Mouse (Mus musculus) MN1 (cell line): ENCODE measurements around the gene Prkcq.

Source experiments
- DNase-seq: peaks from one replicate; pipeline ENCODE4 v3.0.0-alpha.2; 2016; ENCODE audit warnings: low spot score

The Prkcq gene

DNA sequence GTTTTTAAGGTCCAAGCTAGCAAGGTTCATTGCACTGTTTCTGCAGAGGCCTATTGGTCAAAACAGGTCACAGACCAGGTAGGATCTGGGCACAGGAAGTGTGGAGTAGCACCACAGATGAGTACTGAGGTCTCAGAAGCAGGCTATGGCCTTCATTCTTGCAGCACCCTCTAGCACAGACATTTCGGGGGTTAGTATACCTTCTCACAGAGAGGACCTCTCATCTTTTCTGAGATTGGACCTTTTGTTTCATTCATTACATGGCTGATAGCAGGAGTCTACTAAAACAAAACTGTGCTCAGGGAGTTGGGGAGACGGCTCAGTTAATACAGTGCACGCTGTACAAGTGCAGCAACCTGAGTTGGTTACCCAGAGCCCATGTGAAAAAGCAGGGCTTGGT lies 14.7 kb downstream of the Prkcq start:
- DNase-seq = no peak

GRCm38 (mm10) chr2:11187166-11187565 lies 15.3 kb downstream of the Prkcq start:
- no peak for DNase-seq

DNA sequence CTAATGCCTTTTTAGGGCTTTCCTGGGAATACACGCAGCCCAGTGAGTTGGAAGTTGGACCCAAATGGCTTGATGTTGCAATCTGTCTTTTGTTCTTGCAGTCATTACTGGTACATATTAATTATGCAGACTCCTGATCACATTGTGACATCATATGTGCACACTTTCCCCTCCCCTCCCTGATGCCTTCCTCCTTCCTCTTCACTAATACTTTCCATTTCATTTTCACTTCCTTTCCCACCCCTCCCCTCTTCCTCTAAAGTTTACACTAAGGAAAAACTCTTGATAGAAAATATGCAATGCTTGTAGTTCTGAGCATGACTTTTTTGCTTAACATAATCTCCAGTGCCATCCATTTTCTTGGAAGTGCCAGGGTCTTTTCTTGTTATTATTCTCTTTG lies 16.4 kb downstream of the Prkcq start:
- no peak for DNase-seq

DNA sequence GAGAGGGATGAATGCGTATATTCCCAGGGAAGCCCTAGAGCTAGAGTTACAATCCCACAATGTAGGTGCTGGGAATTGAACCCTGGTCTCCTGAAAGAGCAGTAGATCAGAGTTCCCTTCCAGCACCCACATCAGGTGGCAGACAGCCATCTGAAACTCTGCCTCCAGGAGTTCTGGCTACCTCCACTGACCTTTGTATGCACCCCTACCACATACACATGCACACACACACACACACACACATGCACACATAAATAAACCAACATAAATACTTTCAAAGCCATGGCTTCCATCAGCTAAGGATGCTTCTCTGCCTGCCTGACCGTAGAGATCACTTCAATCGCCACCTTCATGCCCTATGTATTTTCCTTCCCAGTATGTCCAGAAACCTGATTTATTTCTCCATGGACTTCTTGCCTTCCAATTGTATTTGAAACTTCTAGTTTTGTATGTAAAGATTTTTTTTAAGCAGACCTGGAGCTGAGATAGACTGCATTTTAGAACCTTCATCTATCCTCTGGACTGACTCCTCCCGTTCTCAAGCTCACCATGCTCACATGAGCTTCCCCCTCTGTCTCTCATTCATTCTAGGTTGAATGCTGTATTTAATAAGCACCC lies 17.4 kb downstream of the Prkcq start:
- no peak for DNase-seq

DNA sequence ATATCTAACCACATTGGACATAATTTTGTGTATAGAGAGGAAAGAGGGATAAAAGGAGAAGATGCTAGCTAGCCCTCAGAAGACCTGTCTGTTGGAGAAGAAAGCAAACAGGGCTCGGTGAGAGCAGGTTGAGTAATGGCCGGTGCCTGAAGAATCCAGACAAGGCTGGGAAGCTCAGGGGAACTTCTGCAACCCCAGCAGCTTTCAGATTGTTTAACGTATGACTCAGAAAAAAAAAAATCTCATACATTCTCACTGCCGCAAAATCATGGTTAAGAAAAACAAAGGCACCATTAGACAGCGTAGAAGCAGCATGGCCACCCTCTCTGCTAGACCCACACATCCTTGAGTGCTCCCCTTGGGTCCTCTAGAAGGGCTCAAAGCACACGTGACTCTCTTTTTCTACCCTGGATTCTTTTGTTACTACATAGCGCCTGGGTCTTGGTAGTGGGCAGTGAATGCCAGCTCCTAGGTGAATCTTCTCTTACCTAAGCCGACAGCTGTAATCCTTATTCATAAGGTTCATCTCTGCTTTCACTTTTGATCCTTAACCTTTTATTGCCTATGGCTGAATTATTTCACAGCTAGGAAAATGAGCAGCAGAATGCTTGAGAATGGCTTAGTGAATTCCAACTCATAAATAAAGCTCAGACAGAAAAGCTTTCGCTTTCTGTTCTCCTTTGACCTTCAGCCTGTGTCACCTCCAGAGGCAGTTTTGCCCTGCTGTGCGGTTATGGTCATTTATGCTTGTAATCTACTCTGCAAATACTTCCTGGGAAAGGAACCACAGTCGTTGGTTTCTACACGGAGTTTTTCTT lies 20.6 kb downstream of the Prkcq start:
- DNase-seq = no peak

GRCm38 (mm10) chr2:11193099-11193618 lies 21.3 kb downstream of the Prkcq start:
- no peak for DNase-seq

GRCm38 (mm10) chr2:11194732-11195340 lies 22.9 kb downstream of the Prkcq start:
- no peak for DNase-seq

GRCm38 (mm10) chr2:11196071-11196470 lies 24.2 kb downstream of the Prkcq start:
- no peak for DNase-seq

DNA sequence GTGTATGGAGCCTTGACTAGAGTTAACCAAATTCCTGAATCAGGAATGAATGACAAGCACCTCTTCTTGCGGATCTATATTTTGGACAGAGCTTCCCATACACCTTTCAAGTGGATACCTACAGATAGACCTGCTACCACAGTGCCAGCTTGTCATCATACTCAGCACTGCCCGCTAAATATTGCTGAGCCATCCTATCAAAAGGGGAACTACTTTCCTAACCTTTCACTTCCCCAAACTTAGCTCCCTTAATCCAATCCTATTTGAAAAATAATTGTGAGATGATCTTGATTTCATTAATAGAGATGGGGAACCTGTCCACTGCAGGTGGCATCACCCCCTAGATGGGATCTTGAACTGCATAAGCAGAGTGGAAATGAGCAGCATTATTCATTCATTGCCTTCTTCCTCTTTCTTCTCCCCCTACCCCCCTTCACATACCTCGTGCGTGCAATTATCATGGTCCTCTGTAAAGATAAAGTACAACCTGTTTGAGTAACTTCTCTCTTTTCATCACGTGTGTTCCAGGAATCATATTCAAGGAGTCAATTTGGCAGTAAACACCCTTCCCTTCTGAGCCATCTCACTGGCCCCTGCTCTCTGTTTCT lies 25.1 kb downstream of the Prkcq start:
- no peak for DNase-seq

DNA sequence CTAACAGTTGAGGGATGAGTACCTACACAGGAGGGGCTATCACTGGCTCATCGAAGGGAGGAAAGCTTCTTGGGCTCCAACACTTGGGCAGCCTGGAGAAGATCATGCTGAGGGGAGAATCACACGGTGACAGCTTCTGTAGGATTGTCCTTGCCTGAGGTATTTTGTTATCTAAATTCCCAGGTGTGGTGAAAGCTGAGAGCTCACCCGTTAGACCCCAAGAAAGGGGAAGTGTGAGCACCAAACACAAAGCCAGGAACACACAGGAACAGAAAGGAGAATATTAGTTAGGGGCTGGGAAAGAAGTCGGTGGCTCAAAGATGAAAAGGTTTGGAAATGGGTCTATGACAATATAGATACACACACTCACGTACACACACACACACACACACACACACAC lies 27.7 kb downstream of the Prkcq start:
- DNase-seq = no peak

- DNase-seq = no peak
These were observed 30.9 kb downstream of the Prkcq start for GRCm38 (mm10) chr2:11202841-11203240.

DNA sequence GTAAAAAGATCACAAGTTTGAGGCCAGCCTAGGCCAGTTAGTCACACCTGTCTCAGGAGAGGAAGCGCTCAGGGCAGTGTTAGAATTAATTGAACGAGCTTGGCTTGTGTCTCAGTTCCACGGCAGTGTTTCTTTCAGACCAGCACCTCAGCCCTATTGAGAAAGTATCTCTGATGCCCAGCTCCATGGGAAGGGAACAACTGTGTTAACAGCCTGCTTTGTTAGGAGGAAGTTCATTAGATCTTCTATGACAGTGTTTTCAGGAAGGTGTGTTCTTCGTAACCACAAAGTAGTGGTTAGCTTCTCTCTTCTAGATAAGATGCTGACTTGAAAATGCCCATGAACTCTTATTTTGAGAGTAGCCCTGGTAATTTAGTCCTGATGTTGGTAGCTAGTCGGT lies 31.4 kb downstream of the Prkcq start:
- DNase-seq = no peak

DNA sequence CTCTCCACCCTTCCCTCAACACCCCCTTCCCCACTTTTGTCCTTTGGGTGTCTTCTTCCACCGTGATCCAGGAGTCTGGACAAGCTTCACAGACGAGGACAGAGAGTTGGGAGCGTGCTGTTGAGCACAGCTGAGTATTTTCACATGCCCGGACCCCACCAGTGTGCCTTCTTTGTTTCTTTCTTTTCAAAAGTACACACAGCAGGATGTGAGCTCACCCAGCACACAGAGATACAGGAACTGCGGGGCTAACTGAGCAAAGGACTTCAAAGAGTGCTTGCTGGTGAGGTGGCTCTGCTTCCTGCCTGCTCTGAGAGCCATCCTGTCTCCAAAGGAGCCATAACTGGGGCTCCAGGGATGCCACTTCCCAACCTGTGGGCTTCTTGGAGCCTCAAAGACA lies 32.3 kb downstream of the Prkcq start:
- DNase-seq = no peak

DNA sequence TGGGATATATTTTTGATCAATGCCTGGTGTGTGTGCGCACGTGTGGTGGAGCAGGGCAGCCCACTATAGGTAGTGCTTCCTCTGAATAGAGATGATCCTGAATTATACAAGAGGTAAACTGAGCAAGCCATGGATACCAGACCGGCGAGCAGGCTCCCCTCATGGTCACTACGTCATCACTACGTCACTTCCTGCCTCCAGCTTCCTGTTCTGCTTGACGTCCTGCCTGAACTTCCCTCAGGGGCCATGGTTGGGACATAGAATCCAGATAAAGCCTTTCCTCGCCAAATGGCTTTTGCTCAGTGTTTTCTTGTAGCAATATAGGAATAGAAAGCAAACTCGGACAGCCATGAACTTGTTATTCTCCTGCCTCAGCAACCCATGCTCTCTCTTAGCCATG lies 33.1 kb downstream of the Prkcq start:
- DNase-seq = no peak

DNA sequence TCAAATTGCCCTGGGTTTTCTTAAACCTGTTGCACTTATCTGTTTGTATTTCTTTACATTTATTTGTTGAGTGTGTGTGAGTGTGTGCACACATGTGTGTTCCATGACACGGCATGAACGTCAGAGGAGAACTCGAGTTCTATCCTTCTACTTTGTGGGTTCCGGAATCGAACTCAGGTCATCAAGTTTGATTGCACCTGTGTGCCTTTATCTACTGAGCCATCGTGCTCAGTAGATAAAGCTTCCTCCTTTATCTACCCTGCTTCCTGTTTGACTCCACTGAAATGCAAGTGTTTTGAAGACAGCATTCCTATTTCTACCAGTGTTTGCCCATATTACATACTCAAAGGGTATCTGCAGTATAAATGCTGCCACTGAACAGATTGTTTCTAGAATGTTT lies 33.8 kb downstream of the Prkcq start:
- no peak for DNase-seq

- DNase-seq = no peak
These were observed 36.4 kb downstream of the Prkcq start for GRCm38 (mm10) chr2:11208263-11208662.

- no peak for DNase-seq
These were observed 37.4 kb downstream of the Prkcq start for GRCm38 (mm10) chr2:11209335-11209734.

DNA sequence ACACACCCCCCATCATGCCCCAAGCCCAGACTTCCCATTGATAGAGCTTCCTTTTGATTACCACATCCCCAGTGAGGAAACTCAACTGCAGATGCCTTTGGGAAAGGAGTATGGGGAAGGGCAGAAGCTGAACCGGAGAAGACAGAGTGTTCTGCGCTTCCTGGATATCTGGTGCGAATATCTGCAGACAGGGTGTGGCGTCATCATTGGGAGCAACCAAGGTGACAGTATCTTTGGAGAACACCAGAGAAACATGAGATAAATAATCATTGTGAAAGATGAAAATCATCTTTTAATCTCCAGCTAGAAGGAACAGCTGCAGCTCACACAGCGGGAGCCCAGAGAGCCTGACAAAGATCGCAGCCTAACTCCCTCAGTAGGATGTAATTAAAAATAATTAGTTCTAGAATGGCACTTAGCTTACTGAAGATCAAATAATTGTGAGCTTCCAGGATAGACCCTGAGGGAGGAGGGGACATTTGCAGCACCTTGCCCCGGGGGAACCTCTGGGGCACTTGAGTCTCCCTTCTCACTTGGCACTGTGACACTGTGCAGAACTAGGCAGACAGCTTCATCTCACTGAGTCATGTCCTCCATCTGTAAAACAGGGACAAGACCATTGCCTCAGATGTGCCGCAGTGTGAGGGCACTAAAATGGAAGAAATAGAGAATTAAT lies 38.5 kb downstream of the Prkcq start:
- DNase-seq = no peak

GRCm38 (mm10) chr2:11211961-11212562 lies 40.2 kb downstream of the Prkcq start:
- DNase-seq = no peak

GRCm38 (mm10) chr2:11216421-11216820 lies 44.5 kb downstream of the Prkcq start:
- DNase-seq = no peak

DNA sequence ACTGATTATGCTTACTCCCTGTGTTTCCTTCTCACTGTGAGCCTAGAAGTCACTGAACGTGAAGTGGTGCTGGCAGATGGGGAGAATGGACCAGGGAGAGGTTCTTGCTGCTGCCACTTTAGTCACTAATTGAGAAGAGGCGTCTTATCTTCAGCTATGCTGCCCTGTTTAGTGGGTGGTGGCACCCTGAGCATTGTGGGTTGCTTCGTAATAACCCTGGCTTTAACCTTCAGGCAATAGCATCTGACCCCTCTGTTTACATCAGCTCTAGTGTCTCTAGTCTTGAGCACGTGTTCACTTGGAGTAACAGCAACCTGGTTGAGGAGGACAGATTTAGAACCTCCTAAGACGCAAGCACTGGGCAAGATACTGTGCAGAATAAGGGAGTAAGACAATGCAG lies 44.9 kb downstream of the Prkcq start:
- DNase-seq = no peak

DNA sequence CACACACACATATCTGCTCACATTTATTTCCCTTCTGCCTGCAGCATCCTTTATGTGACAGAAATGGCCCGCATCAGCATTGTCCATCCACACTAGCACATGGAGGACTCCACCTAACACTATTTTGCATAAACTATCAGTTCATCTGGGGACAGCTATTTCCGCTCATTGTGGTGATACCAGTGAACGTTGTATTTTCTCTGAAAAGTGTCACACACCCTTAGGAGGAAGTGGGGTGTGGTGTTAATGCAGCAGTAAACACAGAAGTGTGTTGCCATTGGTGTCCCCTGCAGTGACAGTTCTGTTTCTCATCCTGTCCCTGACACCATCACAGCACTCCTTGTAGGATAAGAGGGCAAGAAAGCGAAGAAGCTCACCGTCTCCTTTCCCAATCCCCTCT lies 46.2 kb downstream of the Prkcq start:
- DNase-seq = no peak
